Mouse (Mus musculus) testis, adult 2 months (tissue): ENCODE data around the gene Sim2.

Experiments used
- CTCF ChIP-seq: fragments of 200-500 bp; IDR thresholded peaks from 2 replicates; pipeline ENCODE4 v1.5.1; 2012; ENCODE audit warnings: low read depth, mild to moderate bottlenecking, inconsistent platforms, low read length, moderate library complexity; ENCODE audit not compliant: control insufficient read depth, insufficient read depth, insufficient replicate concordance
- POLR2A ChIP-seq: fragments of 200-500 bp; IDR thresholded peaks from 2 replicates; pipeline ENCODE4 v1.6.1; 2012; ENCODE audit warnings: low read depth, mild to moderate bottlenecking, inconsistent platforms, low read length, moderate library complexity; ENCODE audit not compliant: control insufficient read depth

DNA sequence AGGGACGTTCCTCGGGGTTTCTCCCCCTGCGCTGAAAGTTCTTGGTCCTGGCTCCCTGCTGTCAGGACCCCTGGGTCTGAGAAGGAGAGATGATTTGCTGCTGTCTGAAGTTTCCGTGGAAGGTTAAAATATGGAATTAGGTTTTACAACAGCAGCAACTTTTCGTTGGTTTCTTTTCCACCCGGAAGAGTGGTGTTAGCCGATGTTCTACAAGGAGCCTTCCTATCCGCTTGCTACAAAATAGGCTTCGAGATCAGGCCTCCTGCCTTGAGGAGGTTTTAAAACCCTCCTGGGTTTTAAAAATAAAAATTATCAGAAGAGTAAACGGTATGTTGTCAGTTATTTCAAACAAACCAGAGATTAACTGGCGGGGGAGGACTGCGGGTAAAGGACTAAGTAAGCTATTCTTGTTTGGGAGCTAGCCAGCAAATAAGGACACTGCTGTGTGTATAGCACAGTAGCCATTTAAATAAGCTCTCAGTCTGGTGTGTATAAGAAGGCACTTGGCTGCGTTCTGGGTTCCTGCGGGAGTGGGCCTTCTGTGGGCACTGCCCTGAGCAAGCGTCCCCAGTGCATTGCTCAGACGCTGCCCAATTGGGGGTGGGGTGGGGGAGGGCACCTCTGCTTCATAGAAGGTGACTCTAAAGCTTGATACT, 3.0 kb downstream of the Sim2 start:
- TF ChIP-seq CTCF = no peak
- no peak for TF ChIP-seq POLR2A
